Mouse (Mus musculus) heart, adult 8-10 months (tissue): ENCODE measurements around the gene Efl1. TPM values are rescaled to one million over a fixed set of nuclear protein-coding genes. Genes with fewer than 3 reads are reported as not detected.

Experiments used
- DNase-seq: peaks from one replicate; pipeline ENCODE4 v3.0.0; 2022; ENCODE audit warnings: low spot score
- total RNA-seq, 4 experiments: library from RNA; stranded (reverse); gene quantifications; 2 replicates each; pipeline ENCODE4 v1.2.4; 2022

The Efl1 gene
- total RNA-seq, 4 experiments from 2014 or later: 8.6 to 10.4 (median 9.7) TPM

GRCm38 (mm10) chr7:82811140-82811851, 162.9 kb downstream of the Efl1 start:
- no peak for DNase-seq

GRCm38 (mm10) chr7:82812186-82813155, 164.1 kb downstream of the Efl1 start:
- no peak for DNase-seq

- DNase-seq: no peak
These were observed 171.1 kb downstream of the Efl1 start for GRCm38 (mm10) chr7:82819541-82819940.

- DNase-seq: no peak
These were observed 172.2 kb downstream of the Efl1 start for GRCm38 (mm10) chr7:82820661-82821060.

- no peak for DNase-seq
These were observed 173.1 kb downstream of the Efl1 start for GRCm38 (mm10) chr7:82821501-82821900.

- DNase-seq: no peak
These were observed 174.1 kb downstream of the Efl1 start for GRCm38 (mm10) chr7:82822528-82822927.

Other genes with a start within 250 kb of the Efl1 start
- gene Saxo2, start 86 bp upstream of the Efl1 start, total RNA-seq: 1 to 10 TPM; 1.1 to 3.1 (median 2.1) TPM
- gene Mex3b, start 218.7 kb downstream of the Efl1 start, total RNA-seq: 1 to 10 TPM; 1.1 to 1.3 (median 1.3) TPM